Mouse (Mus musculus): ENCODE results near the gene Gsk3b. TPM values are rescaled to one million over a fixed set of nuclear protein-coding genes. Genes with fewer than 3 reads are reported as not detected.

Gene Gsk3b
- 43.7 TPM for polyA plus RNA-seq (2015; fragmentation: Illumina TruSeq; extraction: RNeasy Lipid Tissue Mini Kit (QIAGEN cat#74804); ENCODE audit: insufficient read depth, low replicate concordance)

DNA sequence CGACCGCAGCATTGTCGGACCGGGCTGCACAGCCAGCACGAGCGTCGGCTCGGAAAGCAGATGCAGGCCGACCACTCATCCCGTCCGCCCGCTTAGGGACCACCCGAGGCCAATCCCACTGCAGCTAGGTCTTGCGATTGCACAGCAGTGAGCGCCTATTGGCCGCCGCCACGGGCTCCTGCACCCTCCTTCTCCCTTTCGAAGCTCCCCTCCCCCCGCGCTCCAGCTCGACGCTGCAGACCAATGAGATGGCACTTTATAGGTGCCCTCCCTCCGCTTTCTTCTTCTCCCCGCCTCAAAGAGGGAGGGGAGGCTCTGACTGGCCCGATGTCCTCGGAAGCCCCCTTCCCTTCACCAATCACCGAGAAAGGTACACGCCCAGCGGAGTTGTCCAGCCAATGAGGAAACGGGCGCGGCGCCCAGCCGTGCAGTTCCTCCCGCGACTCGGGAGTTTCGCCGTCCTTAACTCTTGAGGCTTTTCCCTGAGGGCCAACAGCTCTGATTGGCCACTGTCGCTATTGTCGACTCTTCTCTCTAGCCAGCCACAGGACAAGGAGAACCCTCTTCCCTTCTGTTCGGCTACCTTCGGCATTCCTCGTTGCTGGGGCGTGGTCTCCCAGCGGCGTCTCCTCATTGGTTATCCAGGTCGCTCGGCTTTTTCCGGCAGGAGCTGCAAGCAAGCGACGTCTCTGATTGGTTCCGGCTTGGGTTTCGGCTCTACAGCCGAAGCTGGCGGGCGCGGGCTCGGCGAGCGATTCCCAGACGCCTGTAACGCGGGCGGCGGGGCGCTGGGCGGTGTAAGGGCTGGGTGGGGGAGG lies at the start of gene Gsk3b:
Gsk3b (plus strand) TSS at position 373 of the 818 bp plus-strand sequence.

DNA sequence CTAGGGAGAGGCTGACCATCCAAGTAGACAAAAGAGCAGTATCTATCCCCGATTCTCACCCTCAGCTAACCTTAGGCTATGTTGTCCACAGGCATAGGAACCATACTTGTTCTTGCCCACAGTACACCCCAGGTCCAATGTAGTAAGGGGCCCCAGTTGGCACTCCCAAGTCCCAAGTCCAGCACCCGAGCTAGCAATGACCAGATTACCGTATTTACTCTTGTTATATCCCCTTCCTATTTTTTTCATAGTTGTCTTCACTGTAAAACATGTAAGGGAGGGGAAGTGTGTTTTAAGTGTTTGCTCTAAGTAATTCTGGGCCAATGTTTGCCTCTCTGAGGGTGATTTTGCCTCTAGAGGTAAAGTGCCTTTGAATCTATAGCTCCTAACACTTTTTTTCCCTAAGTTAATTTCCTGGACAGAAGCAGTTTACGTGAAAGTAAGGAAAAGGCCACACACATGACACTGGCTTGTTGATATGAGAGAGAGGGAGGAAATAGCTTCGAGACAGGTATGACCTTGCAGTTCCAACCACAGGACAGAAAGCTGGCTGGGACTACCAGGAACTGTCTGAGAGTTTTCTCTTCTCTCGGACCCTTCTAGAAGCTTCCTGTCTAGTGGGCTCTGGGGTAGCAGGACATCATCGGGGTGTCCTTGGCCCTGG lies 206.0 kb downstream of the Gsk3b start, which contains the start of gene Nr1i2:
Nr1i2 (minus strand) TSS at position 140 of the 664 bp plus-strand sequence.

Other genes starting within 250 kb of the Gsk3b start
- not detected for gene Gm36028, start 227.9 kb upstream of the Gsk3b start, polyA plus RNA-seq (2015; fragmentation: Illumina TruSeq; extraction: RNeasy Lipid Tissue Mini Kit (QIAGEN cat#74804); ENCODE audit: insufficient read depth, low replicate concordance)
- 21.9 TPM for gene Lrrc58, start 220.6 kb upstream of the Gsk3b start, polyA plus RNA-seq (2015; fragmentation: Illumina TruSeq; extraction: RNeasy Lipid Tissue Mini Kit (QIAGEN cat#74804); ENCODE audit: insufficient read depth, low replicate concordance)
- gene Gpr156, start 172.5 kb upstream of the Gsk3b start, polyA plus RNA-seq (2015; fragmentation: Illumina TruSeq; extraction: RNeasy Lipid Tissue Mini Kit (QIAGEN cat#74804); ENCODE audit: insufficient read depth, low replicate concordance): 1.9 TPM
- not detected for gene Nr1i2, start 205.8 kb downstream of the Gsk3b start, polyA plus RNA-seq (2015; fragmentation: Illumina TruSeq; extraction: RNeasy Lipid Tissue Mini Kit (QIAGEN cat#74804); ENCODE audit: insufficient read depth, low replicate concordance)